Mouse (Mus musculus): ENCODE measurements at regions not wholly inside any gene's neighbourhood (a gene's known extent, or its start where the extent isn't known, plus 50 kb on each side); places are given as distances from the start of the nearest gene placed in this dataset.

DNA sequence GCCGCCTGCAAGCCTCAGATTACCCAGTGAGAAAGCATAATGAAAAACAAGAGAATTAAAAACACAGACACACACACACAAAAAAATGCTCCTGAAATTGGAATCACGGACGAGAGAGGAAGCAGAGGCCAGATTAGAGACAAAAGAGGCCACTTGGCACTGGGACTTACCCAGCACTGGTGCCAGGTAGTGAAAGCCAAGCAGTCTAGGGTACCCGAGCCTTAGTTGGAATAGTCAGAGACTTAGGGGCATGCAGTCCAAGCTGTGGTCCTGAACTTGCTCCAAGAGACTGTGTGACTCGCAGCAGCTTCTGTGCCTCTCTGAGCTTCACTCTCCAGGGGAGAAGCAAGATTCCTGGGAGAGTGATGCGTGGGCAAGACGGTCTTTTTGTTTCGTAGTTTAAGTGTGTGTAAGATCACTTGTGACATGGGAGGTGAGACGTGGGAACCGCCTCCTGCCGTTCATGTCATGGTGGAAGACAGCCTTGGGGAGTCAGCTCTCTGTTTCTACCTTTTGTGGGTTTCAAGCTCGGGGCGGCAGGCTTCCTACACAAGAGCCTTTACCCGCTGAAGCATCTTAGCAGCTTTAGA lies 420.8 kb downstream of the Ptpru start:
- TF ChIP-seq CTCF (IDR thresholded peaks at IDR 0.05) (no peak), EP300 (IDR thresholded peaks at IDR 0.05) (no peak)
